Mouse (Mus musculus) lung, adult 10 weeks (tissue): ENCODE measurements around the gene Mrpl10. TPM values are rescaled to one million over a fixed set of nuclear protein-coding genes. Genes with fewer than 3 reads are reported as not detected.

Source experiments
- polyA plus RNA-seq: library from polyadenylated mRNA; stranded (reverse); fragments of 350-450 nt; fragmentation: Illumina TruSeq; extraction: RNeasy Lipid Tissue Mini Kit (QIAGEN cat#74804); gene quantifications from one replicate; pipeline ENCODE4 v1.2.3, GENCODE M21; 2014; ENCODE audit warnings: low read depth, low replicate concordance; ENCODE audit not compliant: insufficient read depth

The Mrpl10 gene
- polyA plus RNA-seq = 40.3 TPM

DNA sequence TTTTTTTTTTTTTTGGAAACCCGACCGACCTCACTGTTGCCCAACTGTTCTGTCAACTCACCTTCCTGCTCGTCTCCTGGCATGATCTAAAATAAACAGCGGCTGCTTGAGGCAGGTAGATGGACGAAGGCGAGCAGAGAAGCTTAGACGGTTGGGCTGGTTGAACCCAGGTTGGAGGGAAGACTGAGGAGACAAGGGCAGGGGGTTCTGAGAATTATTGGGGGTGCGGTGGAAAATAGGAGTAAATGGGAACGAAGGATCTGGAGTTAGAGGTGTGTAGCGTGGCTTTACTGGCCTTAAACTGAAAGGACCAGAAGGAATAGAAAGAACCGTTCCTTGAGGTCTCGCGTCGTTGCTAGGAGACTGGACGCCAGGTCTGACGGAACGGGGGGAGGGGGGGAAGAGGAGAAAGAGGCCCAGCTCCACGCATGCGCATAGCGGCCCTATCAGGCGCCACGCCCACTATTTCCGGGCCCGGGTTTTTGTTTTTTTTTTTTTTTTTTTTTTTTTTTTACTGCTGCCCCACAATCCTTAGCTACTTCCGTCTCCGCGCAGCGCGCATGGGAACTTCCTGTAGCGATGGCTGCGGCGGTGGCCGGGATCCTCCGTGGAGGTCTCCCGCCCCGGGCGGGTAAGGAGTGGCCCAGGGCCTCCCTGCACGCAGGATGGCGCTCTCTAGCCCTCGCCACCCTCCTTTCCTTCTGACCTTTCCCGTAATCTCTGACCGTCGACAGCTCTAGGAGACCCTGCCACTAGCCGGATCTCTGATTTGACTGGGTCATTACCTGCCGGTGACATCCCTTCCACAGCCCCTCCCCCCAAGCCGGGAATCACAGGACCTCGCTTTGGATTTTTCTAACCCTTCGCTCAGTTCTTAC lies at the start of gene Mrpl10, which contains the start of gene Lrrc46:
TSS of gene Mrpl10 (plus strand) at position 539 of the 878 bp plus-strand sequence.
TSS of gene Lrrc46 (minus strand) at position 386 of the 878 bp plus-strand sequence.

DNA sequence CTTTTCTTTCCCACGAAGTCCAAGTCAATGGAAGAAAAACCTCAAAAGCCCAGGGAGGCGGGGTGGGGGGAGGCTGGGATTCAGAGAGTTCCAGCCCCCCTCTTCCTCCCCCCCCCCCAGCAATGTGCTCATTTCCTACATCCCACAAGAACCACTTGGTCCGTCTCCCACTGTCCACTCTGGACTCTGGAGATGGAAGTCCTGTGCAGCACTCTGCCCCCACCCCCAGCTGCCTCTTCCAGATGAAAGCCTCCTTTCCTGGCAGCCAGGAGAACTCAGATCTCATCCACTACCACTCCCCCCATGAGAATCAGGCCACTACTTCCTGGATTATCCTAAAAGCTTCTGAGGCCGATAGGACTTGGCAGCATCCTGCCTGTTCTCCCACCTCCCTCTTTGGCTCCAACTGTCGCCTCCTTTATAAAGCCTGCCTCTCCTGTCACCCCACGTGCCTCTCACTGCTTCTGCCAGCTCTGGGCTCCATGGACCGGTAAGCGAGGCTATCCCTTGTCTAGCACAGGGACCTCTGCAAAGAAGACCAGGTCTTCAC lies 28.2 kb upstream of the Mrpl10 start, which contains the start of gene Sp6:
TSS of gene Sp6 (plus strand) at position 274 of the 550 bp plus-strand sequence.

DNA sequence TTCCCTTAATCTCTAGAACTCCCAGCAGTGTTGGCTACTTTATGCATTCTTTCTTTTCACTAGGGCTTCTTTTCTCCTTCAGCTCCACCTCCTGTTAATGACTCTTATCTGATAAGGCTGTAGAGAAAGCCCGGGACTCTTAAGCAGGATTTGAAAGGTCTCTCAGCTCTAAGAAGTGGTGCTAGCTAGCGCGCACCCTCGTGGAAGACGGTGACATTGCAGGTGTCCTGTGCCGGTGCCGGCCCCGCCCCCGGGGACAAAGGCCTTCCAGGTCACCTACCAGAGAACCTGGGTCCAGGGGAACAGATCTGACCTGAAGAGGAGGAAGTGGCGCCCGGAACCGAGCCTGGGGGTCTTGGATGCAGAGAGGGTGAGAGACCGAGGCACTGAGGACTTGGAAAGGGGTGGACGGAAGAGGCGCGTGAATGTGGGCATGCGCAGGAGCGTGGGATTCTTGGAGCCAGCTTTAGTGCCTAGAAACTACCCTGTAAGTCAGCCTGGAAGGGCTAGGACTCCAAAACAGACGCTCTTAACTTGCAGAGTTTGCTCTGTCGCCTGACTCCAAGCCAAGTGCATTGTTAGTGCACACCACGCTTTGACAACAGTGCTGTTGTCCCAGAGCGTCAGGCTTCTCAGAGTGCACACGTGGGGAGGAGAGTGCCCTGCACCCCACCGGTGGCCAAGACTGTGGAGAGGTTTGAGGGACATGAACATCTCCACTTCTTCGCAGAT lies 11.5 kb upstream of the Mrpl10 start, which contains the start of gene Scrn2:
TSS of gene Scrn2 (plus strand) at position 253 of the 732 bp plus-strand sequence.

DNA sequence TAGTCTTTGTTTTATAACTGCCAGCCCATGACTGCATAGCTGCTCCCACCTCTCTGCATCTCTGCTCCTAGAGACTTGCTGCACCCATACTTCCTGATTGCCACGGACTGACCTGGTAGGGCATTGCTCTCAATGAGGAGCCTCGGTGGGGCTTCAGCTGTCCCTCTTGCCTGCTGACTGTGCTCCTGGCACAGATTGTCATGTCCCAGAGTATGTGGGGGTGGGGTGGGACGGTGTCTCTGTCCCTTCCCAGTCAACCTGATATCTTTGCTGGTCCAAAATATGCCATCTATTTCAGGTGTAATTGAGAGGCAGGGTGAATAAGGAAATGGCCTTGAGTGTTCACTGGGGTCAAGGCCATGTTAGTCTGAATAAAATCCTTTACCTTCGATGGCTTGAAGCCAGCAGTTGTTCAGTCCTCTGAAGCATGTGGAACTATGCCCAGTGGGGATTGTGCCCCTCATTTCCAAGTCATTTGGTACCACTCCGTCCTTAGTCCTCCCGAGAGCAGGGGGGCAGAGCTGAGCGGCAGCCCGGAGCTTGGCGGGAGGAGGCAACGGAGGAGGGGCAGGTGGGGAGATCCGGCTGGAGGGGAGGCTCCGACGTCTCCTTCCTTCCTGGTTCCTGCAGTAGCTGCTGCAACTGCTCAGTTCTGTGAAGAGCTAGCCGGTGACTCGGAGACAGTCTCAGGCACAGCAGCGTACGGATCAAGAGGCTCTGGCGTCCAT lies 9.0 kb downstream of the Mrpl10 start, which contains the start of gene Osbpl7:
TSS of gene Osbpl7 (plus strand) at position 413 of the 728 bp plus-strand sequence.

Other genes starting within 250 kb of the Mrpl10 start
- gene Nfe2l1, start 211.6 kb upstream of the Mrpl10 start, polyA plus RNA-seq = 97.1 TPM
- 43.4 TPM for gene Copz2, start 191.7 kb upstream of the Mrpl10 start, polyA plus RNA-seq
- 28.8 TPM for gene Cdk5rap3, start 125.1 kb upstream of the Mrpl10 start, polyA plus RNA-seq
- 99.6 TPM for gene Prr15l, start 113.5 kb upstream of the Mrpl10 start, polyA plus RNA-seq
- gene Pnpo, start 97.6 kb upstream of the Mrpl10 start, polyA plus RNA-seq = 18.9 TPM
- 6.9 TPM for gene Sp2, start 58.6 kb upstream of the Mrpl10 start, polyA plus RNA-seq
- 2.2 TPM for gene Sp6, start 28.2 kb upstream of the Mrpl10 start, polyA plus RNA-seq
- 12.5 TPM for gene Scrn2, start 11.6 kb upstream of the Mrpl10 start, polyA plus RNA-seq
- gene Lrrc46, start 153 bp upstream of the Mrpl10 start, polyA plus RNA-seq = 4.8 TPM
- 5.0 TPM for gene Osbpl7, start 9.1 kb downstream of the Mrpl10 start, polyA plus RNA-seq
- gene Tbx21, start 73.8 kb downstream of the Mrpl10 start, polyA plus RNA-seq = 1.2 TPM
- gene Tbkbp1, start 109.9 kb downstream of the Mrpl10 start, polyA plus RNA-seq = 20.8 TPM
- gene Kpnb1, start 146.3 kb downstream of the Mrpl10 start, polyA plus RNA-seq = 32.2 TPM
- 19.3 TPM for gene Npepps, start 239.1 kb downstream of the Mrpl10 start, polyA plus RNA-seq